Mouse (Mus musculus) liver, adult 2 months (tissue): ENCODE results near the gene Pigk. TPM values are rescaled to one million over a fixed set of nuclear protein-coding genes. Genes with fewer than 3 reads are reported as not detected.

Experiments
- DNase-seq: peaks from one replicate; pipeline ENCODE4 v3.0.0-alpha.2; 2011; ENCODE audit warnings: low read depth, low spot score; ENCODE audit errors: extremely low read depth
- H3K27ac ChIP-seq: fragments of 200-500 bp; replicated peaks from 2 replicates; pipeline ENCODE4 v1.5.1; 2012; ENCODE audit warnings: low read depth, mild to moderate bottlenecking, control low read depth, inconsistent platforms, low read length; ENCODE audit not compliant: insufficient read depth
- H3K27me3 ChIP-seq: fragments of 200-500 bp; 2 replicates; pipeline ENCODE4 v1.6.1; 2012; ENCODE audit warnings: mild to moderate bottlenecking, moderate library complexity, low read length, inconsistent platforms; ENCODE audit not compliant: control insufficient read depth, insufficient read depth
- H3K36me3 ChIP-seq: fragments of 200-500 bp; 2 replicates; pipeline ENCODE4 v1.6.1; 2012; ENCODE audit warnings: low read length, inconsistent platforms; ENCODE audit not compliant: control insufficient read depth, insufficient read depth
- H3K4me1 ChIP-seq: fragments of 200-500 bp; 2 replicates; pipeline ENCODE4 v1.6.1; 2011; ENCODE audit warnings: low read length; ENCODE audit not compliant: control insufficient read depth, insufficient read depth
- H3K4me3 ChIP-seq: fragments of 200-500 bp; 2 replicates; pipeline ENCODE4 v1.5.1; 2011; ENCODE audit warnings: low read depth, mild to moderate bottlenecking, control low read depth, low read length, moderate library complexity; ENCODE audit not compliant: insufficient read depth
- H3K79me2 ChIP-seq: fragments of 200-500 bp; 2 replicates; pipeline ENCODE4 v1.6.1; 2012; ENCODE audit warnings: inconsistent platforms, mild to moderate bottlenecking, low read length, moderate library complexity; ENCODE audit not compliant: control insufficient read depth, insufficient read depth
- H3K9ac ChIP-seq: fragments of 200-500 bp; 2 replicates; pipeline ENCODE4 v1.6.1; 2012; ENCODE audit warnings: low read depth, mild to moderate bottlenecking, control low read depth, inconsistent platforms, low read length
- CTCF ChIP-seq: fragments of 200-500 bp; IDR thresholded peaks from 2 replicates; pipeline ENCODE4 v1.5.1; 2011; ENCODE audit warnings: low read depth, low read length, control low read depth
- POLR2A ChIP-seq: fragments of 200-500 bp; IDR thresholded peaks from 2 replicates; pipeline ENCODE4 v1.6.1; 2011; ENCODE audit warnings: low read length, control low read depth; ENCODE audit not compliant: insufficient read depth; ENCODE audit errors: extremely low read depth
- WGBS: fragments of 180-500 bp; shearing (Covaris S2); methylation state at CpG from one replicate; pipeline ENCODE4 v1.1.7; 2018; 5-methylcytosine and 5-hydroxymethylcytosine counted together
- polyA plus RNA-seq: library from polyadenylated mRNA; depleted of rRNA; stranded (reverse); fragments of >200 nt; gene quantifications from 2 replicates; pipeline ENCODE4 v1.2.3, GENCODE M21; 2012
- total RNA-seq: library from RNA; depleted of rRNA; stranded (reverse); fragments of >200 nt; gene quantifications from 2 replicates; pipeline ENCODE4 v1.2.3, GENCODE M21; 2014

Gene Pigk
- total and polyA plus RNA-seq, 2 experiments, result 14.1 to 27.1 TPM

DNA sequence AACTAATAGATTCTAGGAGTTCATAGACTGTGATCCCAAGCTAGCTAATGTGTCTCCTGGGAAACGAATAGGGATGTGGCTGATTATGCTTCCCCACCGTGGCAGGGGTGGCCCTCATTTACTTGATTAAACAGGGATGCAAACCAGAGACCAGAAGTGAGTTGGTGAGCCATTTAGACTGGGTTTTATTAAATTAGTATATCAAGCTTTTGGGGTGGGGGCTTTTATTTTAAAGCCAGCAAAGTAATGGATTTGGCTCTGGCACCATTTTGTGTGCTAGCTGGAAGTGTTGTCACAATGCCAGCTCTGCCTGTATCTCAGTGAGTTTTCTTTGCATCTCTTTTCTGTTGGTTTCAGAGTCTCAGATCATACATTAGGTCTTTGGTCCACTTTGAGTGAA lies 43.0 kb downstream of the Pigk start:
- Histone ChIP-seq H3K9ac (no peak overlapping the region), H3K27me3 (no peaks in the 10 kb centered on the region), H3K36me3 (no peaks in the 10 kb centered on the region), H3K27ac (no peak overlapping the region), H3K4me3 (no peak overlapping the region), H3K4me1 (peaks cover 3% of the 10 kb centered on the region), H3K79me2 (no peaks in the 10 kb centered on the region)
- no peak for DNase-seq
- 93% methylated on average over 2 of the region's 2 CpGs for WGBS
- TF ChIP-seq POLR2A (no peak), CTCF (no peak)

DNA sequence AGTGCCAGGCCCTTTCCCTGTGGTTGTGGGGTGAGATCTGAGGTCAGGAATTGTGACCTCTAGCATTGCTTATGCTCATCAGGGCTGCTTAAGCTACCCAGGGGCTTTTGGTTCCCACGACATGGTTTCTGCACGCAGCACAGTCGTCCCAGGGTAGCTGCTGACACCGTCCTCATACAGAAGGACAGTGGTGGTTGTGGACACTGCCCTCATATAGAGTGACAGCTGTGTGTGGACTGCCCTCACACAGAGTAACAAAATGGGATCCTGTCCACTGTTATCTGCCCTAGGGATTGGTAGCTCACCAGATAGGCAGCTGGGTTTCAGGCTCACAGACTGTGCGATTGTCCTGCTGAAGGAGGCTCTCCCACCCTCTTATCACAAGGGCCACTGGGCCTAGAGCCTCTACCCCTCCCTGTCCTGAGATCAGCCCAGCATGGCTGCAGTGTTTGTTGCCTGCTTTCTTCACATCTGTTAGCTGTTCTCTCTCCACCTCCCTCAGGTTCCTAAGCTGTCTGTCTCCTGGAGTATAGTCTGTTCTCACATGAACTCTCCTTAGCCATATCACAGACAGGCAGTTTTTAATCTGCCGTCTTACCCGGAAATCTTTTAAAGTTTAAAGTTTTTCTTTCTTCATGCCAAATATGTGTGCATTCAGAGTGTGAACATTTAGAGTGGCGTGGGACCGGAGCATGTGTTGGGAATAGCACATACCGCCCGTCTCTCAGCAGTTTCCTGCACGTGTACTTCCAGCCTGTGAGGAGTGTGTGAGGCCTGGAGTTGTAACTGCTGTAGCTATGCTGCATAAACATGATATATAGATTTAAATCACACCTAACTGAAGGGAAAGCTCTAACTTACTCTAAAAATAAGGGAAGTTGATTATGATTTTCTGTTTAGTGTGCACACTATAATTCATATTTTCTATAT lies 43.8 kb downstream of the Pigk start:
- H3K27ac ChIP-seq, result no peak overlapping the region
- DNase-seq, result no peak
- H3K79me2 ChIP-seq, result no peaks in the 10 kb centered on the region
- no peaks in the 10 kb centered on the region for H3K27me3 ChIP-seq
- WGBS, result 88% methylated on average over 12 of the region's 12 CpGs
- TF ChIP-seq CTCF (no peak), POLR2A (no peak)
- H3K9ac ChIP-seq, result no peak overlapping the region
- H3K4me3 ChIP-seq, result no peak overlapping the region
- H3K4me1 ChIP-seq, result peaks cover 5% of the 10 kb centered on the region
- H3K36me3 ChIP-seq, result no peaks in the 10 kb centered on the region

GRCm38 (mm10) chr3:152758500-152759032 lies 44.7 kb downstream of the Pigk start:
- DNase-seq, result no peak
- WGBS, result 87% methylated on average over 15 of the region's 15 CpGs
- Histone ChIP-seq H3K79me2 (no peaks in the 10 kb centered on the region), H3K9ac (no peak overlapping the region), H3K27me3 (no peaks in the 10 kb centered on the region), H3K36me3 (no peaks in the 10 kb centered on the region), H3K27ac (no peak overlapping the region), H3K4me1 (peaks cover 5% of the 10 kb centered on the region), H3K4me3 (no peak overlapping the region)
- TF ChIP-seq CTCF, result no peak
- no peak for TF ChIP-seq POLR2A

GRCm38 (mm10) chr3:152761116-152761515 lies 47.2 kb downstream of the Pigk start:
- no peak overlapping the region for H3K4me3 ChIP-seq
- no peaks in the 10 kb centered on the region for H3K36me3 ChIP-seq
- peak; percentile 40 for DNase-seq
- no peak overlapping the region for H3K27ac ChIP-seq
- no peaks in the 10 kb centered on the region for H3K27me3 ChIP-seq
- H3K79me2 ChIP-seq, result no peaks in the 10 kb centered on the region
- WGBS, result 15% methylated on average over 7 of the region's 7 CpGs
- TF ChIP-seq CTCF (peak; percentile 11; the same call in 1 of the 2 replicates), POLR2A (no peak)
- H3K9ac ChIP-seq, result no peak overlapping the region
- H3K4me1 ChIP-seq, result peaks cover 5% of the 10 kb centered on the region

DNA sequence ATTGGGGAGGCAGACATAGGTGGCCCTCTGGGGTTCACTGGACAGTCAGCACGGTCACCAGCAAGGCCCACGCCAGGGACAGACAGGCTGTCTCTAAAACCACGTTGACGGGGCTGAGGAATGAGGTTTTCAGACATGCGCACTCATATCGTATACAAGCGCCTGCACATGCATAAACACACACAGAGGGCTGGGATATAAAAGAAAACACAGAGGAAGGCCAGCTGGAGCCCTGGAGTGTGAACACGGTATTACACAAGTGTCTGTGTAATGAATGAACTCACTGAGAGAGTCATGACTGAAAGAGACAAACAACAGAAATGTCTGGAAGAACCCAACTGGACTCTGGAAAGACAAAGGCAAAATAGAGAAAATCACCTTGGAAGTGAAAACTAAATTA lies 47.8 kb downstream of the Pigk start:
- no peak for DNase-seq
- TF ChIP-seq CTCF, result no peak
- TF ChIP-seq POLR2A, result no peak
- no peak overlapping the region for H3K9ac ChIP-seq
- H3K4me3 ChIP-seq, result no peak overlapping the region
- peaks cover 5% of the 10 kb centered on the region for H3K4me1 ChIP-seq
- H3K27ac ChIP-seq, result no peak overlapping the region
- no peaks in the 10 kb centered on the region for H3K79me2 ChIP-seq
- no peaks in the 10 kb centered on the region for H3K36me3 ChIP-seq
- WGBS, result 81% methylated on average over 8 of the region's 8 CpGs
- H3K27me3 ChIP-seq, result no peaks in the 10 kb centered on the region

DNA sequence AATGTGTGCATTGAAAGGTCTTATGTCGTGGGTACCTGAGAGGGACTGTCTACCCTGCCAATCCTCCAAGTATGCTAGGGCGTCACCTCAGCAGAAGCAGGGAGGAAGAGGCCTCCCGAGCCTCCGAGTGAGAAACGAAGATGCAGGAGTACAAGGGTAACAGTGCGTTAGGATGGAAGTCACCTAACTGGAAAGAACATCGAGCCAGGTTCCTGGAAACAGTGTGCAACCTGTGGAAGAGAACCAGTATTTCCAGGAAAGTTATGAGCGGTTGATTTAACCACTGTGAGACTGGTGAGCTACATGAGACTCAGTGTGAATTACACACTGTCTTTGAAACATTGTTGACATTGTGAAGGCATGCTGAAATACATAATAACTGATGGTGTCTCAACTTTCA lies 48.4 kb downstream of the Pigk start:
- H3K9ac ChIP-seq, result no peak overlapping the region
- TF ChIP-seq POLR2A (no peak), CTCF (no peak)
- peaks cover 5% of the 10 kb centered on the region for H3K4me1 ChIP-seq
- WGBS, result 39% methylated on average over 8 of the region's 8 CpGs
- no peaks in the 10 kb centered on the region for H3K27me3 ChIP-seq
- no peak overlapping the region for H3K4me3 ChIP-seq
- H3K79me2 ChIP-seq, result no peaks in the 10 kb centered on the region
- H3K27ac ChIP-seq, result no peak overlapping the region
- H3K36me3 ChIP-seq, result no peaks in the 10 kb centered on the region; the same call in 1 of the 2 replicates
- no peak for DNase-seq
